Mouse (Mus musculus) gastrocnemius, adult 8-10 months (tissue): ENCODE measurements around the gene Gucy2f. TPM values are rescaled to one million over a fixed set of nuclear protein-coding genes. Genes with fewer than 3 reads are reported as not detected.
"Not testable (repeated sequence)": the region's sequence is repeated elsewhere in the genome, so short reads cannot be mapped to it uniquely, and the experiment has no call there.

Experiments used
- DNase-seq, 2 experiments: peaks; one replicate each; pipeline ENCODE4 v3.0.0; 2022; ENCODE audit warnings: low spot score in 2 of 2
- total RNA-seq, 4 experiments: library from RNA; stranded (reverse); gene quantifications; 2 replicates each; pipeline ENCODE4 v1.2.4; 2022

The Gucy2f gene
- not detected for total RNA-seq

- DNase-seq = no peak
Observed at GRCm38 (mm10) chrX:142196831-142197230, at the start of gene Gucy2f. Gene Gucy2f (minus strand): TSS chrX:142196931.

- DNase-seq = no peak
Observed at GRCm38 (mm10) chrX:142245682-142246327, 49.1 kb upstream of the Gucy2f start.

- DNase-seq = no peak
Observed at GRCm38 (mm10) chrX:142237101-142237500, 40.4 kb upstream of the Gucy2f start.

- not testable (repeated sequence) for DNase-seq
Observed at GRCm38 (mm10) chrX:142236146-142236545, 39.4 kb upstream of the Gucy2f start.

GRCm38 (mm10) chrX:142228769-142229158 lies 32.0 kb upstream of the Gucy2f start:
- DNase-seq = no peak

GRCm38 (mm10) chrX:142228055-142228768 lies 31.5 kb upstream of the Gucy2f start:
- peak; percentile 38 to 58 for DNase-seq

GRCm38 (mm10) chrX:142227398-142228054 lies 30.8 kb upstream of the Gucy2f start:
- DNase-seq = no peak

GRCm38 (mm10) chrX:142226542-142226941 lies 29.8 kb upstream of the Gucy2f start, which contains the start of gene Nxt2:
Gene Nxt2 (plus strand): TSS chrX:142226770.
- no peak for DNase-seq

GRCm38 (mm10) chrX:142200295-142200694 lies 3.6 kb upstream of the Gucy2f start:
- no peak for DNase-seq

- DNase-seq = no peak
Observed at GRCm38 (mm10) chrX:142195551-142195950, 1.2 kb downstream of the Gucy2f start.

- DNase-seq = no peak
Observed at GRCm38 (mm10) chrX:142194420-142194819, 2.3 kb downstream of the Gucy2f start.

- no peak for DNase-seq
Observed at GRCm38 (mm10) chrX:142190355-142190754, 6.4 kb downstream of the Gucy2f start.

- DNase-seq = no peak
Observed at GRCm38 (mm10) chrX:142189023-142189703, 7.6 kb downstream of the Gucy2f start.

- DNase-seq = no peak
Observed at GRCm38 (mm10) chrX:142182026-142182425, 14.7 kb downstream of the Gucy2f start.

- DNase-seq = no peak
Observed at GRCm38 (mm10) chrX:142176981-142177380, 19.8 kb downstream of the Gucy2f start.

GRCm38 (mm10) chrX:142115779-142116178 lies 81.0 kb downstream of the Gucy2f start:
- DNase-seq = no peak

- no peak for DNase-seq
Observed at GRCm38 (mm10) chrX:142111236-142111635, 85.5 kb downstream of the Gucy2f start.

- no peak for DNase-seq
Observed at GRCm38 (mm10) chrX:142096904-142097303, 99.8 kb downstream of the Gucy2f start.

GRCm38 (mm10) chrX:142095579-142095978 lies 101.2 kb downstream of the Gucy2f start:
- DNase-seq = no peak

- no peak for DNase-seq
Observed at GRCm38 (mm10) chrX:142062585-142062984, 134.1 kb downstream of the Gucy2f start.
